15 mouse cellular contexts compared by ENCODE assay signal in the genomic region with DNA sequence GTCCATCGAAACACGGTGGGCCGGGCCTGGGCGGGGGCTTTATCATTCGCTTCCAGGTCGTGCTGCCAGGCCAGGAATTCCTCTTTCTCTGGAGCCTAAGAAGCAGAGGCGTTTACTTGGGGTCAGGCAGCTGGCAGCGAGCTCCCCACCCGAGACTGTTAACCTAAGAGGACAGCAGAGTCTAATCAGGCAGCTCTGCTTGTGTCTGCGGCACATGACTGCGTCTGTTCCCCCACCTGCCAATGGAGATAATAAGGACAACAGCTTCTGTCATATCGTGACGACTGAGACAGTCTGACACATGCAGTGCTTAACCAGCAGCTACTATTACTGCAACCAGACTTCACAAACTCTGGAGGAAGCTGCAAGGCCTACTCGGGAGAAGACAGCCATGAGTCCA. TPM values are rescaled to one million over a fixed set of nuclear protein-coding genes. Genes with fewer than 3 reads are reported as not detected.
DNase-seq lines count a peak whose midpoint lies in the region; ATAC-seq and TF ChIP-seq lines count a peak whose summit lies in the region.
"Had no signal": no experiment of that assay in that cellular context is flagged by ENCODE, and none has a peak within 500 bp of the region (broad histone marks: within the 10 kb centered on the region; RNA-seq: fewer than 3 reads in every experiment).

No protein-coding gene starts in this region.

- TF ChIP-seq POLR2A in heart, adult 2 months (IDR thresholded peaks at IDR 0.05; ENCODE audit: insufficient read depth, low read depth, low read length), result no peak

- H3K4me1 ChIP-seq in heart, adult 2 months (ENCODE audit: control insufficient read depth, insufficient read depth, low read length), result peaks cover 15% of the 10 kb centered on the region
- H3K4me1 ChIP-seq in E14TG2a.4 (replicated peaks; ENCODE audit: low read depth, low read length), result peaks cover 61% of the 10 kb centered on the region
- H3K4me1 ChIP-seq in liver, embryonic 15.5 days (replicated peaks), result peaks cover 78% of the 10 kb centered on the region
- H3K4me1 ChIP-seq in forebrain, embryonic 13.5 days, result peaks cover 25% of the 10 kb centered on the region

- ATAC-seq in erythroblast, adult 5-6 weeks (replicated peaks; ENCODE audit: low FRiP score, poor library complexity, severe bottlenecking), result peak; percentile 44
- peak; percentile 58 for ATAC-seq in liver, embryonic 15.5 days (ENCODE audit: insufficient read depth)
- ATAC-seq in forebrain, embryonic 13.5 days, result no peak
- ATAC-seq: forebrain, embryonic 16.5 days; Patski had no signal

- peaks cover 10% of the 10 kb centered on the region for H3K36me3 ChIP-seq in heart, adult 2 months (ENCODE audit: control insufficient read depth, insufficient read depth, low read length)
- H3K36me3 ChIP-seq in E14TG2a.4 (ENCODE audit: insufficient read depth, low read length), result peaks cover 62% of the 10 kb centered on the region
- H3K36me3 ChIP-seq in liver, embryonic 15.5 days (replicated peaks), result peaks cover 59% of the 10 kb centered on the region
- peaks cover 60% of the 10 kb centered on the region for H3K36me3 ChIP-seq in forebrain, embryonic 13.5 days (ENCODE audit: poor library complexity, severe bottlenecking)

- H3K27ac ChIP-seq in heart, adult 2 months, result peak overlapping the region; percentile 94
- H3K27ac ChIP-seq in liver, embryonic 15.5 days (replicated peaks), result peak overlapping the region; percentile 98
- H3K27ac ChIP-seq in forebrain, embryonic 13.5 days, result no peak overlapping the region
- H3K27ac ChIP-seq: hindbrain, embryonic 15.5 days; lung, embryonic 15.5 days had no signal

- H3K9me3 ChIP-seq in E14TG2a.4 (ENCODE audit: low read length), result no peaks in the 10 kb centered on the region
- H3K9me3 ChIP-seq in liver, embryonic 15.5 days (replicated peaks), result no peaks in the 10 kb centered on the region
- no peaks in the 10 kb centered on the region for H3K9me3 ChIP-seq in forebrain, embryonic 13.5 days (replicated peaks)
- H3K9me3 ChIP-seq: hindbrain, embryonic 15.5 days; lung, embryonic 15.5 days had no signal

- no peaks in the 10 kb centered on the region for H3K79me2 ChIP-seq in heart, adult 2 months (replicated peaks; ENCODE audit: control insufficient read depth, insufficient read depth, low read length)

- intact Hi-C loops in heart, adult 2 months (cut with DNase I), result loop anchor here (10.0 kb wide), 1 partner anchor 367 kb away; no protein-coding TSS in a partner anchor
- intact Hi-C loops in gastrocnemius, postnatal 14 days (cut with DNase I; ENCODE audit: low total_unique reads), result no loop called here

- TF ChIP-seq CTCF in heart, adult 2 months (IDR thresholded peaks at IDR 0.05), result no peak
- TF ChIP-seq CTCF in E14TG2a.4 (conservative IDR thresholded peaks at IDR 0.05; ENCODE audit: low read length), result no peak

- H3K9ac ChIP-seq in heart, adult 2 months (ENCODE audit: low read depth, low read length), result no peak overlapping the region
- peak overlapping the region; percentile 95 for H3K9ac ChIP-seq in liver, embryonic 15.5 days
- H3K9ac ChIP-seq in forebrain, embryonic 13.5 days, result no peak overlapping the region
- H3K9ac ChIP-seq: hindbrain, embryonic 15.5 days; lung, embryonic 15.5 days had no signal

- peak in 1 of 2 experiments; percentile 47 for DNase-seq in heart, adult 2 months
- DNase-seq in heart, postnatal 4 days, result no peak
- DNase-seq in gastrocnemius, postnatal 14 days, result no peak
- DNase-seq in urinary bladder, adult 2 months (ENCODE audit: low spot score), result no peak
- DNase-seq: adrenal gland, adult 8-10 months; cerebellum, adult 18-20 months; kidney, postnatal 4 days had no signal

- no peaks in the 10 kb centered on the region for H3K27me3 ChIP-seq in heart, adult 2 months (ENCODE audit: control insufficient read depth, insufficient read depth, low read length)
- no peaks in the 10 kb centered on the region for H3K27me3 ChIP-seq in E14TG2a.4 (ENCODE audit: insufficient read depth, low read length)
- no peaks in the 10 kb centered on the region for H3K27me3 ChIP-seq in liver, embryonic 15.5 days
- H3K27me3 ChIP-seq in forebrain, embryonic 13.5 days, result no peaks in the 10 kb centered on the region
- H3K27me3 ChIP-seq: hindbrain, embryonic 15.5 days; lung, embryonic 15.5 days; Patski had no signal

- peak overlapping the region; percentile 80 for H3K4me2 ChIP-seq in liver, embryonic 15.5 days
- H3K4me2 ChIP-seq in forebrain, embryonic 13.5 days, result no peak overlapping the region
- H3K4me2 ChIP-seq: hindbrain, embryonic 15.5 days had no signal

- H3K4me3 ChIP-seq in heart, adult 2 months, result no peak overlapping the region
- H3K4me3 ChIP-seq in E14TG2a.4 (replicated peaks; ENCODE audit: low read length), result 0 out of 2 replicates have a peak overlapping the region, but pooled peaks have one; percentile 10
- H3K4me3 ChIP-seq in liver, embryonic 15.5 days (replicated peaks), result peak overlapping the region; percentile 86
- H3K4me3 ChIP-seq in forebrain, embryonic 13.5 days, result no peak overlapping the region
- H3K4me3 ChIP-seq: hindbrain, embryonic 15.5 days; lung, embryonic 15.5 days had no signal

- TF ChIP-seq EP300 in heart, adult 2 months (IDR thresholded peaks at IDR 0.05; ENCODE audit: insufficient read depth, low read depth, low read length), result peak; percentile 53; the same call in 1 of the 2 replicates

- WGBS in heart, adult 2 months, result 51% methylated on average over 14 of the region's 14 CpGs
- 18% methylated on average over 14 of the region's 14 CpGs for WGBS in liver, embryonic 15.5 days (ENCODE audit: insufficient replicate concordance)
- WGBS in forebrain, embryonic 13.5 days, result 94% methylated on average over 14 of the region's 14 CpGs

RNA-seq across cellular contexts. Expression of a gene that starts 2.8 kb away (rescaled TPM):
- total RNA-seq in heart, adult 2 months (2021), result 10 to 100 TPM; 50.6 to 55.5 TPM
- 64.8 and 69.7 TPM in 2 replicates for polyA plus RNA-seq in heart, adult 2 months (2012; rRNA removed)
- 10 to 100 TPM; 67.9 to 72.7 TPM for total RNA-seq in heart, postnatal 4 days (2021)
- 71.5 and 102 TPM in 2 replicates for total RNA-seq in erythroblast, adult 5-6 weeks (2015; ENCODE audit: low replicate concordance)
- total RNA-seq in erythroblast, adult 5-6 weeks (2017; ENCODE audit: low replicate concordance), result 50.3 and 72.4 TPM in 2 replicates
- 89.4 and 101 TPM in 2 replicates for polyA plus RNA-seq in liver, embryonic 15.5 days (2015; fragmentation: Nextera tagmentation; extraction: Ambion mirVana)
- total RNA-seq in gastrocnemius, postnatal 14 days (2021), result 10 to 100 TPM; 13.1 to 14.1 TPM
- 47.6 and 53.7 TPM in 2 replicates for polyA plus RNA-seq in forebrain, embryonic 13.5 days (2015; fragmentation: Nextera tagmentation; extraction: Ambion mirVana)
- 104 and 109 TPM in 2 replicates for polyA plus RNA-seq in urinary bladder, adult 2 months (2012; rRNA removed)

Comparison
In these comparisons a context has a peak if more than half of its experiments do, and no peak if none do; other contexts are left out.
1. H3K4me3 ChIP-seq: peak in E14TG2a.4 (single experiment) and liver, embryonic 15.5 days (single experiment); none in heart, adult 2 months (single experiment) and forebrain, embryonic 13.5 days (single experiment).